Mouse (Mus musculus) common myeloid progenitor, adult 5-6 weeks (primary cell): ENCODE data around the gene Trim21. TPM values are rescaled to one million over a fixed set of nuclear protein-coding genes. Genes with fewer than 3 reads are reported as not detected.

Experiments
- ATAC-seq: replicated peaks from 2 replicates; pipeline ENCODE4 v1.8.0; 2016; ENCODE audit warnings: low read depth, mild to moderate bottlenecking, moderate TSS enrichment, inconsistent platforms; ENCODE audit not compliant: poor library complexity, severe bottlenecking
- total RNA-seq: library from RNA; stranded (forward); fragments of 200-1000, 187-1606 nt; gene quantifications from 2 replicates; pipeline ENCODE4 v1.2.3, GENCODE M21; 2017

Trim21 gene
- 31.7 and 33.6 TPM in 2 replicates for total RNA-seq

- ATAC-seq = peak; percentile 99
These were observed at the start of gene Trim21 for GRCm38 (mm10) chr7:102564999-102565997. TSS of gene Trim21 (minus strand) at chr7:102565486.

GRCm38 (mm10) chr7:102597378-102598031, 32.2 kb upstream of the Trim21 start, which contains the start of gene Olfr552:
TSS of gene Olfr552 (plus strand) at chr7:102597770.
- peak; percentile 95 for ATAC-seq

- no peak for ATAC-seq
These were observed 26.5 kb upstream of the Trim21 start, which contains the start of gene Olfr551 for GRCm38 (mm10) chr7:102591786-102592185. TSS of gene Olfr551 (minus strand) at chr7:102591886.

GRCm38 (mm10) chr7:102575998-102576397, 10.7 kb upstream of the Trim21 start:
- ATAC-seq = peak; percentile 64

- ATAC-seq = no peak
These were observed 8.0 kb upstream of the Trim21 start for GRCm38 (mm10) chr7:102573174-102573830.

GRCm38 (mm10) chr7:102571142-102571541, 5.9 kb upstream of the Trim21 start, which contains the start of gene Olfr550:
TSS of gene Olfr550 (plus strand) at chr7:102571442.
- ATAC-seq = no peak

- ATAC-seq = peak; percentile 31; the same call in 1 of the 2 replicates
These were observed 933 bp upstream of the Trim21 start for GRCm38 (mm10) chr7:102566219-102566618.

- 0 out of 2 replicates have a peak, but pooled peaks have one; percentile 22 for ATAC-seq
These were observed 12.0 kb downstream of the Trim21 start for GRCm38 (mm10) chr7:102553279-102553678.

GRCm38 (mm10) chr7:102549570-102549969, 15.7 kb downstream of the Trim21 start, which contains the start of gene Olfr549:
TSS of gene Olfr549 (plus strand) at chr7:102549870.
- no peak for ATAC-seq

GRCm38 (mm10) chr7:102541251-102541650, 24.0 kb downstream of the Trim21 start:
- peak; percentile 82 for ATAC-seq

GRCm38 (mm10) chr7:102540596-102540995, 24.7 kb downstream of the Trim21 start, which contains the start of gene Olfr548-ps1:
TSS of gene Olfr548-ps1 (plus strand) at chr7:102540896.
- ATAC-seq = no peak

- no peak for ATAC-seq
These were observed 30.8 kb downstream of the Trim21 start, which contains the start of gene Olfr547 for GRCm38 (mm10) chr7:102534449-102534848. TSS of gene Olfr547 (plus strand) at chr7:102534749.

- no peak for ATAC-seq
These were observed 36.2 kb downstream of the Trim21 start for GRCm38 (mm10) chr7:102529052-102529451.

GRCm38 (mm10) chr7:102517051-102517335, 48.3 kb downstream of the Trim21 start:
- no peak for ATAC-seq

GRCm38 (mm10) chr7:102516261-102517050, 48.8 kb downstream of the Trim21 start:
- peak; percentile 52 for ATAC-seq

- peak; percentile 66 for ATAC-seq
These were observed 51.1 kb downstream of the Trim21 start for GRCm38 (mm10) chr7:102514144-102514543.

GRCm38 (mm10) chr7:102512814-102513435, 52.4 kb downstream of the Trim21 start:
- peak; percentile 57 for ATAC-seq

- peak; percentile 28 for ATAC-seq
These were observed 53.4 kb downstream of the Trim21 start for GRCm38 (mm10) chr7:102511927-102512326.

- ATAC-seq = no peak
These were observed 55.6 kb downstream of the Trim21 start for GRCm38 (mm10) chr7:102509726-102510125.
